Mouse (Mus musculus): ENCODE data around the gene Unc5a.

DNA sequence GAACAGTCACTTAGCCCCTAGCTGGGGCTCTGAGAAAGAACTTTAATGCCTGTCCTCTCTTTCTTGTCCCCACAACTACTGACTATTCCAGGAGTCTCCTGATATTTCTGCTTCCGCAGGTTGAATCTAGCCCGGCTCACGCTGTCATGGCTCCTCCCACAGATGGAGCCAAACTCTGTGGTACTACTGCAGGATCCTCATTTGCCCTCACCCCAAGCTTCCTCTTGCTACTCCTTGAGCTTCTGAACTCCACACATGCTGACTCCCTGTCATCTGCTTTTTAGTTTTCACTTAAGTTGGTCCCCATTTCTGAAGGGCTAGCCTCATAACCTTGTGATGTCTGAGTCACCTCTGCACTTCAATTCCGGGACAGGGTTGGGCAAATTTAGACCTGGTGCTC, 70.8 kb downstream of the Unc5a start:
- TF ChIP-seq POLR2A (IDR thresholded peaks at IDR 0.05; ENCODE audit: control insufficient read depth in 1 of 2, insufficient read depth in 1 of 2, low read depth in 1 of 2, low read length in 2 of 2, poor library complexity in 1 of 2) (no peak), CTCF (IDR thresholded peaks at IDR 0.05 in 2 of 3, conservative IDR thresholded peaks at IDR 0.05 in 1 of 3; ENCODE audit: control insufficient read depth in 1 of 3, insufficient read depth in 1 of 3, low read depth in 2 of 3, low read length in 3 of 3, poor library complexity in 1 of 3, severe bottlenecking in 1 of 3) (no peak), USF1 (IDR thresholded peaks at IDR 0.05; ENCODE audit: low read depth, low read length) (no peak), TCF12 (IDR thresholded peaks at IDR 0.05; ENCODE audit: low read depth, low read length) (no peak), MYC (IDR thresholded peaks at IDR 0.05; ENCODE audit: low read depth, low read length) (no peak), ZMIZ1 (IDR thresholded peaks at IDR 0.05; ENCODE audit: low read depth, low read length) (no peak), TAL1 (IDR thresholded peaks at IDR 0.05; ENCODE audit: low read length) (no peak), SIN3A (IDR thresholded peaks at IDR 0.05; ENCODE audit: low read length) (no peak), GATA1 (IDR thresholded peaks at IDR 0.05; ENCODE audit: low read depth, low read length) (no peak)
